Mouse (Mus musculus) hindlimb bud, embryonic 11.5 days (tissue): ENCODE measurements around the gene Igf2bp1.

Experiments used
- DNase-seq: peaks from one replicate; pipeline ENCODE4 v3.0.0-alpha.2; 2012; ENCODE audit warnings: low read depth, low spot score; ENCODE audit errors: extremely low spot score

The Igf2bp1 gene

GRCm38 (mm10) chr11:96005403-96006271 lies at the start of gene Igf2bp1:
Gene Igf2bp1, minus strand, starts transcription at chr11:96005940.
- DNase-seq, result no peak

- DNase-seq, result no peak
Measured at GRCm38 (mm10) chr11:96050854-96051253, 45.1 kb upstream of the Igf2bp1 start.

- no peak for DNase-seq
Measured at GRCm38 (mm10) chr11:96049939-96050338, 44.2 kb upstream of the Igf2bp1 start.

GRCm38 (mm10) chr11:96047469-96048373 lies 42.0 kb upstream of the Igf2bp1 start:
- no peak for DNase-seq

- DNase-seq, result no peak
Measured at GRCm38 (mm10) chr11:96046793-96047192, 41.1 kb upstream of the Igf2bp1 start.

- no peak for DNase-seq
Measured at GRCm38 (mm10) chr11:96046028-96046427, 40.3 kb upstream of the Igf2bp1 start.

- no peak for DNase-seq
Measured at GRCm38 (mm10) chr11:96044803-96045567, 39.2 kb upstream of the Igf2bp1 start.

GRCm38 (mm10) chr11:96038560-96038959 lies 32.8 kb upstream of the Igf2bp1 start:
- no peak for DNase-seq

- no peak for DNase-seq
Measured at GRCm38 (mm10) chr11:96037499-96037898, 31.8 kb upstream of the Igf2bp1 start.

GRCm38 (mm10) chr11:96035133-96035532 lies 29.4 kb upstream of the Igf2bp1 start:
- no peak for DNase-seq

- DNase-seq, result peak; percentile 67
Measured at GRCm38 (mm10) chr11:96034596-96035052, 28.9 kb upstream of the Igf2bp1 start, which contains the start of gene Snf8. Gene Snf8, plus strand, starts transcription at chr11:96034885.

GRCm38 (mm10) chr11:96034116-96034515 lies 28.4 kb upstream of the Igf2bp1 start:
- no peak for DNase-seq

- no peak for DNase-seq
Measured at GRCm38 (mm10) chr11:96033264-96033663, 27.5 kb upstream of the Igf2bp1 start.

GRCm38 (mm10) chr11:96031701-96032100 lies 26.0 kb upstream of the Igf2bp1 start:
- no peak for DNase-seq

GRCm38 (mm10) chr11:96030571-96030970 lies 24.8 kb upstream of the Igf2bp1 start:
- DNase-seq, result no peak

GRCm38 (mm10) chr11:96028130-96028529 lies 22.4 kb upstream of the Igf2bp1 start:
- no peak for DNase-seq

- DNase-seq, result no peak
Measured at GRCm38 (mm10) chr11:96020622-96021021, 14.9 kb upstream of the Igf2bp1 start.

- DNase-seq, result no peak
Measured at GRCm38 (mm10) chr11:96017941-96018351, 12.2 kb upstream of the Igf2bp1 start.

GRCm38 (mm10) chr11:96015421-96015820 lies 9.7 kb upstream of the Igf2bp1 start:
- no peak for DNase-seq

- no peak for DNase-seq
Measured at GRCm38 (mm10) chr11:96011982-96012381, 6.2 kb upstream of the Igf2bp1 start.

- no peak for DNase-seq
Measured at GRCm38 (mm10) chr11:96008827-96009226, 3.1 kb upstream of the Igf2bp1 start.
